In genomic region chr11:80906456-80906855, GRCm38 (mm10) we compare ENCODE assay signal across 9 mouse cellular contexts. TPM values are rescaled to one million over a fixed set of nuclear protein-coding genes. Genes with fewer than 3 reads are reported as not detected.
DNase-seq lines count a peak whose midpoint lies in the region; ATAC-seq and TF ChIP-seq lines count a peak whose summit lies in the region.
"Had no signal": no experiment of that assay in that cellular context is flagged by ENCODE, and none has a peak within 500 bp of the region (broad histone marks: within the 10 kb centered on the region; RNA-seq: fewer than 3 reads in every experiment).

No protein-coding gene starts in this region.

- no peak overlapping the region for H3K27ac ChIP-seq in embryonic facial prominence, embryonic 10.5 days (replicated peaks)
- no peak overlapping the region for H3K27ac ChIP-seq in testis, adult 2 months (ENCODE audit: control insufficient read depth, insufficient read depth, low read depth, low read length)
- H3K27ac ChIP-seq: heart, embryonic 15.5 days had no signal

- WGBS in embryonic facial prominence, embryonic 10.5 days: 36% methylated on average over 4 of the region's 4 CpGs

- no peaks in the 10 kb centered on the region for H3K27me3 ChIP-seq in embryonic facial prominence, embryonic 10.5 days (replicated peaks; ENCODE audit: low read depth, poor library complexity, severe bottlenecking)
- no peaks in the 10 kb centered on the region for H3K27me3 ChIP-seq in testis, adult 2 months (ENCODE audit: control insufficient read depth, insufficient read depth, low read length)

- no peak overlapping the region for H3K4me3 ChIP-seq in embryonic facial prominence, embryonic 10.5 days
- no peak overlapping the region for H3K4me3 ChIP-seq in testis, adult 2 months (ENCODE audit: control insufficient read depth, low read depth, low read length)
- H3K4me3 ChIP-seq: heart, embryonic 15.5 days had no signal

- TF ChIP-seq POLR2A in testis, adult 2 months (IDR thresholded peaks at IDR 0.05; ENCODE audit: control insufficient read depth, low read depth, low read length): no peak

- no peaks in the 10 kb centered on the region for H3K9me3 ChIP-seq in embryonic facial prominence, embryonic 10.5 days
- H3K9me3 ChIP-seq: heart, embryonic 15.5 days had no signal

- ATAC-seq in CD4-positive, CD25-positive, alpha-beta regulatory T cell, adult 4 months: no peak

- no peaks in the 10 kb centered on the region for H3K36me3 ChIP-seq in embryonic facial prominence, embryonic 10.5 days (replicated peaks)
- no peaks in the 10 kb centered on the region for H3K36me3 ChIP-seq in testis, adult 2 months (ENCODE audit: control insufficient read depth, insufficient read depth, low read length)
- H3K36me3 ChIP-seq: heart, embryonic 15.5 days had no signal

- H3K4me1 ChIP-seq in embryonic facial prominence, embryonic 10.5 days: no peaks in the 10 kb centered on the region
- H3K4me1 ChIP-seq in testis, adult 2 months (ENCODE audit: control insufficient read depth, insufficient read depth, low read length): no peaks in the 10 kb centered on the region
- H3K4me1 ChIP-seq: heart, embryonic 15.5 days had no signal

- TF ChIP-seq CTCF in testis, adult 2 months (IDR thresholded peaks at IDR 0.05; ENCODE audit: control insufficient read depth, insufficient read depth, insufficient replicate concordance, low read depth, low read length): peak; percentile 55; the same call in 1 of the 2 replicates

- DNase-seq in CD4-positive, CD25-positive, alpha-beta regulatory T cell, adult 2 months (ENCODE audit: low read depth, low spot score): peak; percentile 19
- DNase-seq in thymus, postnatal 14 days: peak; percentile 21
- no peak for DNase-seq in thymus, adult 18-20 months
- DNase-seq in embryonic facial prominence, embryonic 10.5 days (ENCODE audit: low spot score): peak; percentile 58
- DNase-seq in kidney, postnatal 14 days: peak; percentile 64
- DNase-seq in lung, postnatal 14 days: peak; percentile 76

RNA-seq across cellular contexts. Expression of gene Spaca3, which starts 48.3 kb away (rescaled TPM):
- not detected for polyA plus RNA-seq in CD4-positive, CD25-positive, alpha-beta regulatory T cell, adult 4 months (2017; shearing (Covaris generic))
- not detected in 2 replicates for polyA plus RNA-seq in embryonic facial prominence, embryonic 10.5 days (2016; fragmentation: Nextera tagmentation; extraction: Ambion mirVana)
- polyA plus RNA-seq in testis, adult 2 months (2012; rRNA removed): 490 and 494 TPM in 2 replicates
- polyA plus RNA-seq: heart, embryonic 15.5 days had no signal

Comparison
In these comparisons a context has a peak if more than half of its experiments do, and no peak if none do; other contexts are left out.
1. DNase-seq: peak in CD4-positive, CD25-positive, alpha-beta regulatory T cell, adult 2 months (single experiment), thymus, postnatal 14 days (single experiment), embryonic facial prominence, embryonic 10.5 days (single experiment), kidney, postnatal 14 days (single experiment) and lung, postnatal 14 days (single experiment); none in thymus, adult 18-20 months (0 of 2).
2. RNA of gene Spaca3, which starts 48.3 kb away (polyA plus RNA-seq): 490 to 494 TPM in testis, adult 2 months; not detected in embryonic facial prominence, embryonic 10.5 days and not detected in CD4-positive, CD25-positive, alpha-beta regulatory T cell, adult 4 months; every median in the first group is over 100 times any median in the second.